Mouse (Mus musculus) adrenal gland, adult (tissue): ENCODE measurements around the gene Glipr1l2.
"Not testable (repeated sequence)": the region's sequence is repeated elsewhere in the genome, so short reads cannot be mapped to it uniquely, and the experiment has no call there.

ENCODE experiments used
- DNase-seq, 2 experiments: peaks; one replicate each; pipeline ENCODE4 v3.0.0; 2022 to 2023; ENCODE audit warnings: low spot score in 1 of 2; ENCODE audit not compliant: inconsistent age in 2 of 2

The Glipr1l2 gene

GRCm38 (mm10) chr10:112083157-112083556 is at the start of gene Glipr1l2:
Gene Glipr1l2, plus strand, starts transcription at chr10:112083354.
- no peak for DNase-seq

GRCm38 (mm10) chr10:112043523-112043922 is 39.6 kb upstream of the Glipr1l2 start:
- not testable (repeated sequence) for DNase-seq

- DNase-seq = not testable (repeated sequence)
Measured at GRCm38 (mm10) chr10:112044283-112044682, 38.9 kb upstream of the Glipr1l2 start.

DNA sequence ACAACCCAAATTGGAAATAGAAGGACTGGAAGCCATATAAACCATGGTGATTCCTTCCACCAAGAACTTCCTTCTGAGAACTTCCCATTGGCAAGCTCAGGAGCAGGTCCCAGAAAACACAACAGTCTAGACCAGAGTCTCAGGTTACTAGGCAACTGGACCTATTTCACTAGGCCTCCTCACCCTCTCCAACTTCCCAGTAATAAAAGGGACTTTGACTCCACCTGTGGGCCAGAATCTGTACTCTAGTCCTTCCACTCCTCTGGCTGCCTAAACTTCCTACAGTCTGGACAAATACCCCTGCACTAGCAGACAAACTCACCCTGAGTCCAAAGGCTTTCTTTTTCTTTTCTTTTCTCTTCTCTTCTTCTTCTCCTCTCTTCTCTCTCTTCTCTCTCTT is 31.9 kb upstream of the Glipr1l2 start:
- no peak for DNase-seq

GRCm38 (mm10) chr10:112051956-112052355 is 31.2 kb upstream of the Glipr1l2 start:
- DNase-seq = not testable (repeated sequence)

DNA sequence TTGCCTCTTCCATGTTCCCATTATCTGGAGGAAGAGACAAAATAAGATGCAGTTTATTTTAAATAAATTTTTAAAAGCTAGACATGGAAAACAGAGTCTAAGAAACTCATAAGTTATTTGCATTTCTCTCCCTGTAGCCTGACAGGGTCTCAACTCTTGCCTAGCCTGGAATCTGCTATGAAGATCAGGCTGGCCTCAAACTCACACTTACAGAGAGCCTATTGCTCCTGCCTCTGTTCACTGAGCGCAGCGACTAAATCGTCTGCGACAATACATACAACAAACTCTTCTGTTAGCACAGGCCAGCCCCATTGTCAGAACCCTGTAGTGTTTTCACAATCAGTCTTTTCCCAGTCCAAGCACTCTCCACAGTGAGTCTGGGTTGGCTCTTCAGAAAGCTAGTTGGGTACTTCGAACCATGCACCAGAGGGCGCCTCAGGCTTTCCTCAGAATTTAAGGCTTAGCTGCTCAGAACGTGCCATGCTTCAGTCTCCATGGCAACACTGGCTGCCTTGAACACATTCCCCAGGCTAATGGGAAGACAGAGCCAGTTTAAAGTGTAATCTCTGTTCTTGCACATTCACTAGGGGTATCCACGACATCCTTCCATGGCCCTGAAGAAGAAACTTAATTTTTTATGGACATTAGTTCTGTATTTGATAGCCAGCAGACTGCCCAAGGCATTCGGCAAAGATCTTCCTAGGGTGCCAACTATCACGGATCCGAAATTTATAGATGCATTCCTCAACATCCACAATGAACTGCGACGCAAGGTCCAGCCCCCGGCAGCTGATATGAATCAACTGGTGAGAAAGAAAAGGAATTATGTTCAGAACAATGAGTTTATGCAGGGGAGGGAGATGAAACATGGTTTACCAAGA is 23.2 kb upstream of the Glipr1l2 start, which contains the start of gene Glipr1l1:
TSS of gene Glipr1l1 (plus strand) at position 488 of the 881 bp plus-strand sequence.
- peak; percentile 65 to 81 for DNase-seq

GRCm38 (mm10) chr10:112060583-112060934 is 22.6 kb upstream of the Glipr1l2 start:
- DNase-seq = not testable (repeated sequence)

DNA sequence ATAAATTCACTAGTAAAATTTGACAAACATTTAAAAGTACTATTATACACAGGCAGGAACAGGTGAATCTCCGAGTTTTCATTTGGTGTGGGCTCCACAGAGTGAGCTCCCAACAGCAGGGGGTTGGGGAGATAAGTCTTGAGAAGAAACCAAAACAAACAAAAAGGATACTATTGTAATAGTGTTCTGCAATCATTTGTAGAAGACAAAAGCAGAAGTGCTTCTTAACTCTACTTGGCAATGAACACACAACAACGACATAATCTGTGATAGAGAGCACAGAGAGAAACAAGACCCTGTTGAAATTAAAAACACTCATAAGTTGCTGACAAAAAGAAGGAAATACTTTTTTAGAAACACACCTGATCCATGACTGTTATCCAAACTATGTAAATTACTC is 3.1 kb upstream of the Glipr1l2 start:
- no peak for DNase-seq

DNA sequence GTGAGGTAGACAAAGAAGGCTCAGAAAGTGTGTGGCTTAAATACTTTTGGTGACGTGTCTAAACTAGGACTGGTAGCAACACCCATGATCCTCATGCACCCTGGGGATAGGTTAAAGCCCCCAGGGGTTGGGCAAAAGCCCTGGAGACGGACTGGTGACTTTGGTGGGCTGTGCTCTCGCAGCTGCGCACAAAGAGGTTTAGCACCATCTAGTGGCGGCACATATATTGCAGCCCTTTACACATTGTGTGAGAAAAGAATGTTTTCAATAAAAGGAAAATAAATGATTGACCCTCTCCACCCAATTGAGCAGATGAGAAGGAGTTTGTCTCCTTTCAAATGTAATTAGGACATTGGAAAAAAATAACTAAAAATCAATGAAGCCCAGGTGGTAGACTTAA is 22.6 kb downstream of the Glipr1l2 start:
- DNase-seq = peak; percentile 27 to 81

DNA sequence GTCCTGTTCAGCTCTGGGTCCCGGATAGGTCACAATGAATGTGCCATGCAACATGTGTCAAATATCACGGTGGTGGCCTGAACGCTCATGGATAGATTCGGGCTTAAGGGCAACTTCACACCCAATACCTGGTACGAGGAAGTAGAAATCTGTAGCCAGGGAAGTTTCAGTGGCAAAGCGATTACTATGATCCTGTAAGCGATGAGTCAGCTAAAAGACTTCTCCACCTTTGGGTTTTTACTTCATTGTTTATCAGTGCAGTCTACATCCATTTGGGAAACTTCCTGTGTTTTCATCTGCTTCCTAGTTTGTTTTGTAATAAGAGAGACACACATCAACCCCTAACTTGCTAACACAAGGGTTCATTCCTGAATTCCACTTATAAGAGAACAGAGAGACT is 27.2 kb downstream of the Glipr1l2 start:
- no peak for DNase-seq

DNA sequence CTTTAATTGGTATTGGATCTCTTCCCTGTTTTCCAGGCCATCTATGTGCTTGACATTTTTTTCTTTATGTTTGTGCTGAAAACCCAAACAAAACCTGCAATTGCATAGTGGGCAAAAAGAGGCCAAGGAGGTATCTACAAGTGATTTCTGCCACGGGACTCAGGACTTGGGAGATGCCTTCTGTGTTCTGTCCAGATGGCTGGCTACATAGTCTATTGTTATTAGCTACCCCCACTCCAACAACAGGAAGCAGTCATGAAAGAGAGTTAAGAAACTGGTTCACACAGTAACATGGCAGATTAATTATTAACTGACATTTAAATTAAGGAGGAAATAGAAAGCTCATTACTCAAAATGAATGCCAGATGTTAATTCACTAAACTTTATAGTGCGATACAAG is 41.9 kb downstream of the Glipr1l2 start:
- not testable (repeated sequence) for DNase-seq

- DNase-seq = not testable (repeated sequence)
Measured at GRCm38 (mm10) chr10:112127682-112128230, 44.6 kb downstream of the Glipr1l2 start.

DNA sequence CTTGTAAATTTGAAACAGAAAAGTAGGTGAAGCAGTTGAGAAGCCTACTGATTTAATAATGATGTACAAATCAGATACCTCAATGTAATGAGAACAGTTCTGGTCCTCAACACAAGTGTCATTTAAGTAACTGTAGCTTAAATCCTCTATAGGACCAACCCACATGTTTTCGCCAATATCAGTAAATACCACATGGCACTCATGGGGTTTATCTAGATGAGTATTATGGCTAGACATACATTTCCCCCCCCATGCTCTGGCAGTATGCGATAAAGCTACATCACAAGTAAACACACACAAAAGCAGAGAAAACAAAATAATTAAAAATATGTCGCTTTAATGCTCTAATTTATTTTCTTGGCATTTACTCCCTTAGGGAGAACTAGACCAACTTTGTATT is 49.0 kb downstream of the Glipr1l2 start:
- DNase-seq = no peak

DNA sequence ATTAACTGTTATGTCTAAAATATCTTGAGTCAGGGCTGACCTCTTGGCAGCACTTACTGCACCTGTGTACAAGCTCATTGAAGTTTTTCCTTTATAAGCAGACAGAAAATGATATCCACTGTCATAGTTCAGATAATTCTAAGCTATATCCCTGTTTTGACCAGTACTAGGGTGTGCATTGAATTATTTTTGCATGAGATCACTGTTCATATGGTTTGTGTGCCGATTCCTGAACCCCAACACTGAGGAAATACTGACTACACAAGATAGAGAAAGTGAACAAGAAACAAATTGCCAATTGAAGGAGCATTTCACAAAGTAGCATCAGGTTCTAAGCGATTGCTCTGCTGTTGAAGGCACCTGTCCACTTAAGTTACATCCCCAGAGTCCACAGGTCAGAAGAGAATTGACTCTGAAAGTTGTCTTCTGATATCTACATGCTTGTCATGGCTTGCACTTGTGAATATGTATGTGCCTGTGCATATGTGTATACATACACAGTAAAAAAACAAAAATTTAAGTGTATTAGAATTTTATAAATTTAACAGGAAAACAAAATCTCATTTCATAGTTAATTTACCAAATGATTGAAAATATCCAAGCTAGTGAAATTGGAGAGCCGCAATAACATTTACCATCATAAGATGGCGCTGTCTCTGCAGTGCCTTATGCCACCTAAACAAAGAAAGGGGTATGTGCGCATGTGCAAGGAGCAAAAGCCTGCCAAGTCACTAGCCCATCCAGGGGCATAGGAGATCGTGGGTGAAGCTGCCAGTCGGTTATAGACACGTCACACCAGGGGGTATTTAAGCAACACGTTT is 55.1 kb downstream of the Glipr1l2 start:
- DNase-seq = peak; percentile 15 to 65

DNA sequence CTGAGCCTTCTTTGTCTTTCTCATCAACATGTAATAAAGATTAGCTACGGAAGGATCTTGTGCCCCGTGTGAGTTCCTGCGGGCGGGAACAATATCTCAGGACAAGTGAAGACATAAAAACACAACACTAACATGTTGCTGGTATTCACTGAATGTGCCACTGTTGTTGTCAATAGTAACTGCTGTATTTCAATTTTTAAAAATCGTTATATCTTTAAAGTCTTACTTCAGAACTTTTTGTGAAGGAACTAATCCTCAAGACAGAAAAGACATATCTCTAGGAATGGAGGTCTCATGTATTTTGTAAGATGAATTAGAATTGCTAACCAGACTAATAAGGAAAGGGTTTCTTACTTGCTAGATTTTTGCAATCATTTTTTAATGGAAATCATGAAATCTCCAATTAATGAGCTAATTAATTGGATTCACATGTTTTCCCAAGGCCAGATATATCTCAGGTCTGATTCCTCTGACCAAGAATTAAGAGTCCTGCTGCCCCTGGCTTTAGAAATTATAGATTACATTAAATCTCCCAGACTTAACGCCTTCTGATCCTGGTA is 55.8 kb downstream of the Glipr1l2 start:
- no peak for DNase-seq

- no peak for DNase-seq
Measured at GRCm38 (mm10) chr10:112139834-112140233, 56.7 kb downstream of the Glipr1l2 start.
